Mouse (Mus musculus) heart, adult 11 months (tissue): ENCODE results near the gene Chst10.

Experiments
- DNase-seq: peaks from one replicate; pipeline ENCODE4 v3.0.0; 2022

Gene Chst10

DNA sequence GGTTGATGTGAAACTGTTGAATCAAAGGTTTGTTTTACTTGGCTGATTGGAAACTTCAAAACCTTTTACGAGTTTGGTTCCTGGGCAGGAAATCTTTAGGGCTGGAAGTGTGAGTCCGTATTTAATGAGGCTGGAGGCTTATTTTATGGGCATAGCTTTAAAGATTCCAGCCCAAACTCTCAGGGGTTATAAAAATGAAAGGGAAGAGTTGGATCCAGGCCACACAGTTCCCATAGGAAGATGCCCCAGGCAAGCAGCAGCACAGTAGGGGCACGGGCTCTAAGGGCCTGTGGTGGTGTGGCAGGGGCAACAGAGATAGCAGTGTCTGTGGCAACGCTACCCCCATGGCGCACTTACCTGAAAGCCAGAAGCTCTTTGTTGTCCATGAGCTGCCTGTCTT lies 31.7 kb downstream of the Chst10 start:
- DNase-seq, result peak; percentile 29

DNA sequence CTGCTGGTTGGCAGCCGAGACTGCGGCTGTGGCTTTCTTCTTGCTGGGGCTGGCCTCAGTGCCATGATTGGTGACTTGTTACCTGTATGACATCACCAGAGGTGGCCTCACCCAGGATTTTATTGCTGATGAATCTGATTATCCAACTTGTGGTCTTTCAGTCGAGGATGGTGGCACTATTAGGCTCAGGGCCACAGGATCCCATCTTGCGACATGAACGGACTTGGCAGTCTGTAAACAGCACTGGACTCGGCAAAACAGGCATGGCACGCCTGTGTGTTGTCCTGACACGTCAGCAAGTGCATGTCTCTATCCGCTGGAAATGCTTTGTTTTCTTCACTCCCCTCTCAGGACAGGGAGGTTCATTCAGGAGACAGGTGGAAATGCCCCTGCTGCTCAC lies 33.6 kb downstream of the Chst10 start:
- DNase-seq, result no peak

DNA sequence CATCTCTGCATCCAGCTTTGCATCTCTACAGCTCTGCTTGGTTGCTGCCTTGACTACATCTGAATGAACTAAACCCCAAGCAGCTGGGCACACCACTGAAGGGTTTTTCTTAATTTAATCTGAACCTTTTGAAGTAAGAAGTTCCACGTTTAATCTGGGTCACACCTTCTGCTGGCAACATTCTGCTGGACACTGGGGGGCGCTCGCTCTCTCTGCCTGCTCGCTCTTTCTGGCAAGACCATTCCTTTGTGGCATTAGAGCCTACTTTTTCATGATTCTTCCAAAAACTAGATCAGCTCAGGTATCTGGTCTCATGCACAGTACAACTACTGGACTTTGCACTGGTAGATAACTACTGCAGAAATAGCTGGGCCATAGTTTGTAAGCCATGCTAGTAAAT lies 35.7 kb downstream of the Chst10 start:
- no peak for DNase-seq

DNA sequence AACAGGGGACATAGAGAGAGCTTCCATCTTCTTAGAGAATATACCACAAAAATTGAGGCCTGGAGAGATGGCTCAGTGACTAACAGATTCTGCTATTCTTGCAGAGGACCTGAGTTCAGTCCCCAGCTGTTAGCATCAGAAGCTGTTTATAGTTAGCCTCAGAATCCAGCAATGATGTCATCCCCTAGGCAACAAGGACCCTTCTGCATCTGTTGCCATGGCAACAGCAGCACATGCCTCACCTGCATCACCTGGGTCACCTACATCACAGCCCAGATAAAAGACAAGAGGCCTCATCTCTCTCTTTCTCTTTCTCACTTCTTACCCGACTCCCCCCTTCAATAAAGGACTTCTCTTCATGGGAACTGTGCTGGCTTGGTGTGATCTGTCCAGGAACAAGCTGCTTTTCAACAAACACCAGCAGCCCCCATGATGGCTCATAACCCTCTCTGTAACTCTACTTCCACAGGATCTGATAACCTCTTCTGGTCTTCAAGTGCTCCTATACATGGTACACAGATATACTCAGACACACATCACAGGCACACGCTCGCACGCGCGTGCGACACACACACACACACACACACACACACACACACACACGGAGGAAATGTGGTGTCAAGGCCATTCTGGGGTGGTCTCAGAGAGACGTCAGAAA lies 37.0 kb downstream of the Chst10 start:
- DNase-seq, result no peak

DNA sequence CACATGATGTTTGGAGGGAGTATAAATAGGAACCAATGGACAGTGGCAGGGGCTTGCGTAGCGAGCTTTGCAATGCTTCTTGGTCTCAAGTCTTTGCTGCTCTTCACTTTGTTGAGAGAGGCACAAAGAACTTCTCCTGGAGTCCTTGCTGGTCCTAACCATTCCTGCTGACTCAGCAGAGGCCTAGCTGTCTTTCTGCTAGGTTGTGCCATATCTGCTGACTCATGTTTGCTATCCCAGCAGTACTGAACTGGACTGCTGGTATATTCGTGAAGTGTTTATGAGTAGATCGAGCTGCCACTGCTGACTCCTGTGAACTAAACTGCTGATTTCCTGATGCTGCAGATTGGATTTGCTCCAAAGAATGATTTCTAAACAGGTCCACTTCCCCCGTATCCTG lies 37.8 kb downstream of the Chst10 start:
- no peak for DNase-seq

DNA sequence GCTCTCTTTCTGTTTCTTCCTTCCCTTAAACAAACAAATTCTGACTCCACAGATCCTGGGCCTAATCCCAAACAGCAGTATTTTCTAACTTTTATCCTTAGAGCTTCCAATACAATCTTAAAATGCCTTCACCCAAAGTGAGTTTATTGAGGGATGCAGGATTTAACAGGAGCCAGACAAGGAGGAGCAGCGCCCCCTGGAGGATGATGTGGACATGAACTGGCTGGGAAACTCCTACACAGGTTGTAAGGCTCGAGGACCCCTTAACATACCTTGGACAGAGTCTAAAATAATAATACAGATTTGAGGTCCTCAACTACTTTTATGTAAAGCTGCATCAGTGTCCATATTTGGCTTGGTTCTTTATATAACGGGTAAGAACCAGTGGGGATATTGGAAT lies 41.8 kb downstream of the Chst10 start:
- DNase-seq, result peak; percentile 41

DNA sequence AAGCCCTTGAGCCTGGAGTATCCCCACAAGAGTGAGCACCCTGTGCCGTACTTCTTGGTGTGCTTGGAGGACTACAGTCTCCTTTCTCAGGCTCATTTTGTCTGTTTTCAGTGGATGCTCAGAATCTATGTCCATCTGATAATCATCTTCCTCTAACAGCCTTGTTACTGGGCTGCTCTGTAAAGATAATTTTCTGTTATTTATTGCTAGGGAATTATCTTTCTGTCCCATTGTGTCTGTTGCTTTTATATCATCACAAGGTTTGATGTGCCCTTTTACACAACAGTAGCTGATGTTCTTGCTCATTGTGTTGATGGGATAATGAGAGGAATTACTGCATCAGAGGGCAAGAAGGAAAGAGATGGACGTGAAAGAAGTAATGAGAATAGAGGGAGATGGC lies 45.7 kb downstream of the Chst10 start:
- no peak for DNase-seq

DNA sequence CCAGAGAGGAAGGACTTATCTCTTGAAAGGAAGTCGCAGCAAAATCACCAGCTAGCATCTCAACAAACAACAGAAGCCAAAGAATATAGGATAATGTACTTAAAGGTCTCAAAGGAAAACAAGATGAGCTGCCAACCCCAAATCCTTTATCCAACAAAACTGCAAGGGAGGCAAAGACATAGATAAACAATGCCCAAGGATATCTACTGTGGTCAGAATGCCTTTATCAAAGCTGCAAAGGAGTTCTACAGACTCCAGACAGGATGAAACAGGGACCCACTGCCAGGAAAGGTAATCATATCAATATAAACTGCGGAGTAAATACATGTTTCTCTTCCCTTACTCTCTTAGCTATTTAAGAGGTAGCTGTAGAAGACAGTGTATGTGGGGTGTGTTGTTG lies 47.3 kb downstream of the Chst10 start:
- DNase-seq, result no peak

DNA sequence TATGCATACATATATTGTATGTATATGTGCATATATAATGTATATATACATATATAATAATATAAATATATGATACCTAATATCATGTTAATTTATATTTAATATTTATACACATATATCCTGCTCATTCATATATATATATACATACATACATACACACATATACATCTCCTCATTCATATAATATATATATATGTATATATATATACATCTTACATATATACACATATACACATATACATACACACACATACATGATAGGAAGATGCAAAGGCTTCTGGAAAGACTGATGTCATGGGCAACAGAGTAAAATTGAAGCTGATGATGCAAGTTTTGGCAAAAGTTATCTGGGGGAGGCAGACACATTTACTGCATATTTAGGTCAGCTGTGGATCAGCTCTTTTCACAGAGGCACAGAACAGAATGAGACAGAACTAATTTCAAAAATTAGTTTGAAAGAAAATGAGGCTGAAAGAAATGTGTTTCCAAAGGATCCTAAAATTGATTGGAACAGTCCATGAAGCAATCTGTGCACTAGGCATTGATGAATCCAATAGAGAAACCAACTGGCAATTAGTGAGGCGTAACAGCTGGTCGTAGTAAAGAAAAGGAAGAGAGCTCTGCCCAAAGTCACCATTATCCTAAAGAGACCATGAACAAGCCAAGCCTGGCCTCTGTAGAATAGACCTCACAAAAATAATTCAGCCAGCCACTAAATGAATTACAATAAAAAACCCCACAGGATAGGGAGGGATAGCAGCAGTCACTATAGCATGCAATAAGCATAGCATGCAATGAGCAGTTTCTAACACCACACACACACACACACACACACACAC lies 49.3 kb downstream of the Chst10 start:
- no peak for DNase-seq

DNA sequence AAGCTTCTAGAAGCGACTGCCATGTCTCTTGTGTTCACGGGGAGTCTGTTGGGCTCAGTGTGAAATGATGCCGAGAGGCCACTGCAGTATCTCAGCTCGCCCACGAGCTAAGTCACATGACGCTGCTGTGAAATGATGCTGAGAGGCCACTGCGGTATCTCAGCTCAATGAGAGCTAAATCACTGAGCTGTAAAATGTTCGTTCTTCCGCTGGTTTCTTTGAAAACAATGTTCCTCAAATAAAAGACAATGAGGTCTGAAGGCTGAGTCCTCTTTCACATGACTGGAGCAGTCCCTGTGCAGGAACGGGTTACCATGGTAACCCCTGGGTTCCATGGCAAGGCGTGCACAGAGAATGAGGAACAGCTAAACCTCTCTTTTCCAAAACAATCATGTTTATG lies 50.0 kb downstream of the Chst10 start:
- DNase-seq, result no peak

DNA sequence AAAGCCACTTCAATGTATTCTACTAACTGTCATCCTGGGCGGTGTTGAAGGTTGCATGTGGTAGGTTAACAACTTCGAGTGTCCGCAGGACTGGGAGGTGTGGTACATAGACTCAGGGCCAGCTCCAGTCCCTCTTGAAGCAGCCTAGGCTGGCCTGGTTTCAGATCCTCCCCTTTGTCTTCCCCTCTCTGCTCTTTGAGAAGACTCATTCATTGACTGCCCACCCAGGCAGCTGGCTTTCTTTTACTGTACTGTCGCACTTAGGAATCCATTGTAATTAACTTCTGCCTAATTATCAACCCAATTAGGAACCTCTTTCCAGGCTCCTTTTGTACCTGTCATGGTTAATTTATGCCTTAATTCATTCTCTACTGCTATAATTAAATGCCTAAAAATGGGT lies 54.7 kb downstream of the Chst10 start:
- DNase-seq, result no peak

DNA sequence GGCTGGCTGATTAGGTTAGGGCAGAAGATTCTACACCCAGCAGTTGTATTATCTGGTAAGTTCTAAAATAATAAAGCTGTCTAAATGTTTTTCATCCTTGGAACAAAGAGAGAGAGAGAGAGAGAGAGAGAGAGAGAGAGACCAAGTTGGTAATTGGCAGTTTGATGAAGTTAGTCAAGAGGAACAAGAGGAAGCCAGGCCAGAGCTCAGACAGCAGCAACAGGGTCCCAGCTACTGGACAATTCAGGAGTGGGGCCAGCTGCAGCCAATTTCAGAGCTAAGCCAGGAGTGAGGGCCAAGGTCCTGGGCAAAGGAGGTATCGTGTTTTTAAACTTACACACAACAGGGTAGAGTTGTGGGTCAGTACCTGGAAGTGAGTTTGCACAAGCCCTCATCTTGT lies 55.1 kb downstream of the Chst10 start:
- DNase-seq, result peak; percentile 52

DNA sequence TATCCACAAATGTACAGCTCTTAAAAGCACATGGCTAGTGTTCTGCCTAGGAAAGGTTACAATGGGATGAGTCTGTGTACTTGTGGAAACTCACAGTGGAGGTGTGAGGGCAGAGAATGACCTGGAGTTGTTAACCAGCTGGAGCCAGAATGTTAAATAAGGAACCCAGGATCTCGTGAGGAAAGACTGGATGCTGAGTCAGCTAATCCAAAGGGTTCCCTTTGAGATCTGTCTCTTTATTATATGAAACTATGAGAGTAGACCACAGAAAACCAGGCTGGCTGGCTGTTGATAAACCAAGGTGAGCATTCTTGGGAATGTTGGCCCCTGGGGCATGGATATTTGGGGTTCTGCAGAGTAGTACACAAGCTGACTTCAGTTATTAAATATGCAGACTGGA lies 58.0 kb downstream of the Chst10 start:
- peak; percentile 71 for DNase-seq

DNA sequence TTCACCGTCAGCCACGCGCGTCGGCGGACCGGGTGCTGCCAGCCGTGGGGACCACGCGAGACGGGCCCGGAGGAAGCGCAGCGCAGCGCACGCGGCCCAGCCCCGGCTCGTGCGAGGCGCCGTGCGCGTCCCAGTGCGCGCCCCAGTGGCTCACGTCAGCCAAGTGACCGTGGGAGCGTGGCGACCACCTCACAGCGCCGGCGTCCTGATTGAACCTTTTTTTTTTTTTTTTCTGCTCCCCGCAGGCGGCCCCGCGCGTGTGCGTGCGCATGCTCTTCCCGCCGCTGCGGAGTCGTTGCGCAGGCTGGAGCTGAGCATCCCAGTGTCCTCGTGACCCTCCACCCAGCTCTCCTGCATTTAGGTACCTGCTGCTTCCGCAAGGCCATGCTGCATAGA lies 61.5 kb downstream of the Chst10 start, which contains the start of gene Lonrf2:
TSS of gene Lonrf2 (minus strand) at position 235 of the 396 bp plus-strand sequence.
- peak; percentile 84 for DNase-seq

DNA sequence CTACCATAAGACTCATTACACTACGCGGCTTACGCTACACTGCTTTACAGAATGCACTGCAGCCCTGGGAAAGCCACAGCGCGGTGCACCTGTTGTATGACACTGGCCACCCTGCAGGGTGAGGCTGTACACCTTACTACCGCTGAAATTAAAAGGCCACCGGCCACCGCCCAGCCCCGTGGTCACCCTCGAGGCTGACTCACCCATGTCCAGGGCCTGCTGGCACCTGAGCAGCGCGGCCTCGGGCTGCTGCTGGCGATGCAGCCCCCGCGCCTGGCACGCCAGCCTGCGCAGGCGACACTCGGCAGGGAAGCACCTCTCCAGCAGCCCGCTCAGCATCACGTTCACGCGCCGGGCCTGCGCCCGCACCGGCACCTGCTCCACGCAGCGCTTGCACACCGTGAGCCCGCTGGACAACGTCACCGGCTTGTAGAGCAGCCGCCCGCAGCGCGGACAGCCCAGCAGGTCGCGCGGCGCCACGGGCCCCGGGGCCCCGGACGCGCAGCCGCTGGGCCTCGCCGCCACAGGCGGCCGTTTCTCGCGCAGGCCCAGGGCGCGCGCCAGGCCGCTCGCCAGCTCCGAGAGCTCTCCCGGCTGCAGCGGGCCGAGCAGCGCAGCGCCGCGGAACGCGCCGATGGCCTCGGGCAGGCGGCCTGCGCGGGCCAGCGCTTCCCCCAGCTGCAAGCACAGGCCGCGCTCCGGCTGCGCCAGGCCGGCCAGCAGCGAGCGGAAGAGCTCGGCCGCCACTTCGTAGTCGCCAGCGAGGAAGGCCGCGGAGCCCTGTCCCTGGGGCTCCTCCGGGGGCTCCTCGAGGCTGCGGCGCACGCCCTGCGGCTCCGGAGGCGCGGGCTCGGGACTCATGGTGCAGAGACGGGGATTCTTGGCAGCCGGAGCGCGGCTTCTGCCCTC lies 62.1 kb downstream of the Chst10 start:
- DNase-seq, result peak; percentile 85

DNA sequence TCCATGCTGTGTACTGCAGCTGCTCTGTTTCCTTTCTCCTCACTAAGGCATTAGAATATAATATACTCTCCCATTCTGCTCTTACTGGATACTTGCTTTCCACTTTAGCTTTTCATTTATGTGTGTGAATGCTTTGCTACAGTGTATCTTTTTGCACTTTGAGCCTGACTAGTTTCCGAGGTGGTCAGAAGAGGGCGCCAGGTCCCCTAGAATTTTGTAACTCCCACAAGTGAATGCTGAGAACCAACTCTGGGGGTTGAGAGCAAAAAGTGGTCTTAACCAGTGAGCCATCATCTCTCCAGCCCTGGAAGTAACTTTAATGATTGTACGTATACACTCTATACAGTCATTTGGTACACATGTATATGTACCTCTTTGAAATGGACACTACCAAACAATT lies 63.1 kb downstream of the Chst10 start:
- DNase-seq, result peak; percentile 35

DNA sequence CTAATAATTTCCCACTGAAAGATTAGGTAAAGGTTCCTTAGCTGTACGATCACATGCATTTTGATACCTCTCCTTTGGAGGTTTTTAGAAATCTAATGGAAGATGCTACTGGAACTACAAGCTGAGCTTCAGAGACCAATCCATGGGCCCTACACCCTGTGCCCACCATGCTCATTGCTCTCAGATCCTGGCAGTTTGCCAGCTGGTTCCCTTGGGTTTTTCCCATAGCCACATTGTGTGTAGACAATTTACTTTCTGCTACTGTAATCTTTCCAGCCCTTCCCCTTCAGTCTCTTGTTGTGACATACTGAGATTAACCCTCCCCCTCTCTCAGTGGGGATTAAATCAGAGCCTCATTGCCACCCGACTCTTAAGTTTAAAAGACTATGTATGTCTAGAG lies 73.0 kb downstream of the Chst10 start:
- no peak for DNase-seq

DNA sequence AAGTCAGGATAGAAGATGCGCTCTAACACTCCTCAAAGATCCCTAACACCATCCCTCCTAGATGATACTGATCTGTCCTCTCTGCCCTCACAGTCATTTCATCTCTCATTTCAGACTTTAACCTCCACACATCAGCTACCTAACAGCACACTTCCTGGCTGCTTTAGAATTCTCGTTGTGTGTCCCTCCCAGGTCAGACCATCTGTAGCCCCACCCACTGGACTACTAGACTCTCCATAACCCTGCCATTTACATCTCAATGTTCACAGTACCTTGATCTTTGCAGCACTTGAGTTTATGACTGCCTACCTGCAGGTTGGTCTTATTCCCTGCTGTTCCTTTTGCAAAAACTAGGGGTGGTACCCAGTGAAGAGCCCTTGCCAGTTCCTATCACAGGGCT lies 74.1 kb downstream of the Chst10 start:
- peak; percentile 51 for DNase-seq

DNA sequence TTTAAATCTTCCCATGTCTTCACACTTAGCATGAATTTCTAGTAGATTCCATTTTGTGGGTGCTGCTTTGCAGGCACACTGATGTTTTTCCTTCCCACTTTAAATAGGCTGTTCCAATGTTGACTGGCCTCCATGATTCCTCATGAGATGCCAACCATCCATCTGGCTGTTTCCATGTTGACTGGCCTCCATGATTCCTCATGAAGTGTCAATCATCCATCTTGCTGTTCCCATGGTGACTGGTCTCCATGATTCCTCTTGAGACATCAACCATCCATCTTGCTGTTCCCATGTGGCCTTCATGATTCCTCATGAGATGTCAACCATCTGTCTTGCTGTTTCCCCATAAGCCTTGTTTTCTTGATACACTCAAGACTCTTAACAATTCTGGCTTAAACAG lies 78.3 kb downstream of the Chst10 start:
- DNase-seq, result no peak

DNA sequence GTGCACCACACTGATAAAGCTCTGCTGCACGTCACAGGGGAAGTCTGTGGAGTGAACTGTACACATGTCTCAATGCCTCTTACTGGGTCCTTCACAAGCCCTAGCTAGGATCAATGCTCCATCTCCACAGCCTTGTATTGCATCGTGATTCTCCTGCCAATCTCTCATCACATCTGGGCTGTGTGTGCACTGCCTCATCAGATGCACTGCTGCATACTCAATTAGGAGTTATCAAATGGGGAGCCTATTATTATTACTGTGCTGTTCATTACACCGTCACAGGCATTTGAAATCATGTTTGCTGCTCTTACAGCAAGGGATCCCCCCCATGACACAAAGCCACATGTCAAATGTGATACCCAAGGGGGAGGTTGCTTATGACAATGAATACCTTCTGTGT lies 80.3 kb downstream of the Chst10 start:
- DNase-seq, result no peak

DNA sequence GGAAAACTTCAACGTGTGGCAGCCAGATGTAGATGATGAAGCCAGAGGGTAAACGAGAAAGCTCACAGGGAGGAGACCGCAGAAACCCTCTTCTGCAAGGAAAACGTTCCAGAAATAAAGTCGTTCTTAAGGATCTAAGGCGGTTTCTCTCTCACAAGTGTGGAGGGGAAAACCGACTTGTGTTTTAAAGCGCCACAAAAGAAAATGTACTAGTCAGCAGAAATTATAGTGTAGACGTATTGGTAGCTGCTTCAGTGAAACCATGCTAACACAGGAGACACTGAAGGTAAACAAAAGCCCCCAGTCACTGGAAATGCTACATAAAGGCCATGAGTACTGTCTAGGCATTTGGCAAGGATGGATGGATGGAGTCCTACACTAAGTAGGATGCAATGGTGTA lies 80.7 kb downstream of the Chst10 start:
- DNase-seq, result no peak

DNA sequence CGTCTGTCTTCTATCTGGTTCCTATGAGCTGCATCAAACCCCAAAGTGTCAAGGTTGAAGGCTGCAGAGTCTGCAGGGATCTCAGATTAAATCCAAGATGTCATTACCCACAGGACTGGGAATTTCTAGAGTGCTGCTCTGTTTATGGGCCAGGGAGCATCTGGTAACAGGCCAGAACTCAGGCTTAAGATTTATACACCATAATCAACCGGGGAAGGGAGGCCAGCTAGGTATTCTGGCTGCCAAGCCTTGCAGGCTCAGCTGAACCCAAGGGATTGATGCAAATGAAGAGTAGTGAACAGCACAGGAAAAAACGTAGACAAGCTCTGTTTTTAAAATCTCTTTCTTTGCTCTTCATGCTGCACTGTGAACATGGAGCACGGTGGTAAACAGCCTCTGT lies 81.7 kb downstream of the Chst10 start:
- DNase-seq, result peak; percentile 66
